Mouse (Mus musculus) hematopoietic stem cell, adult 5-6 weeks (primary cell): ENCODE measurements around the gene Olfr47. TPM values are rescaled to one million over a fixed set of nuclear protein-coding genes. Genes with fewer than 3 reads are reported as not detected.
"Not testable (repeated sequence)": the region's sequence is repeated elsewhere in the genome, so short reads cannot be mapped to it uniquely, and the experiment has no call there.

Experiments used
- ATAC-seq, 2 experiments: fragments of 125-278 bp in 1 of 2; replicated peaks in 1 of 2; 2 replicates each; pipeline ENCODE4 v1.8.0; 2016 to 2017; ENCODE audit warnings: inconsistent platforms in 2 of 2, mild to moderate bottlenecking in 2 of 2, moderate number of reproducible peaks in 2 of 2, low read depth in 1 of 2, moderate TSS enrichment in 1 of 2; ENCODE audit not compliant: low FRiP score in 2 of 2, poor library complexity in 2 of 2, severe bottlenecking in 2 of 2, insufficient read depth in 1 of 2, low TSS enrichment in 1 of 2
- total RNA-seq: library from RNA; stranded (forward); fragments of 172-1452, 232-1000 nt; gene quantifications from 2 replicates; pipeline ENCODE4 v1.2.3, GENCODE M21; 2017

Gene Olfr47
- not detected in 2 replicates for total RNA-seq

DNA sequence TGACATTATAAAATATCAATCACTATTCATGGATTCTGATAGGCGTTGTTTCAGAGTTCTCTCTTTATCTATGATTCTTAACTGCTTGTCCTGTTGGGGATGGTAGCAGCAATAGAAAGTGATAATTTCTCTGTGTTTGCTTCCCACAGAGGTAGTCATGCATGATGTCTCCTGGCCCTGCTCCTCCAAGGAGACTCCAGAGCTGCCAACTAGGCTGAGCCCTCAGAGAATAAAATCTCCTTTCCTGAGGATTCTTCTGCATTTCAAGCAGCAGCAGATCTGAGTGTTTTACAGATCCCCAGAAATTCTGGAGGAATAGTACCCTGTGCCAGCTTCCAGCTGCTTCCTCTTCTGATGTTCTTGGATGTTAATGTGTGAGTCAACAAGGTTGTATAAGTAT is at the start of gene Olfr47:
TSS of gene Olfr47 (plus strand) at position 275 of the 400 bp plus-strand sequence.
- ATAC-seq: not testable (repeated sequence)

GRCm38 (mm10) chr6:43190986-43191385 is 40.3 kb upstream of the Olfr47 start:
- ATAC-seq: no peak

DNA sequence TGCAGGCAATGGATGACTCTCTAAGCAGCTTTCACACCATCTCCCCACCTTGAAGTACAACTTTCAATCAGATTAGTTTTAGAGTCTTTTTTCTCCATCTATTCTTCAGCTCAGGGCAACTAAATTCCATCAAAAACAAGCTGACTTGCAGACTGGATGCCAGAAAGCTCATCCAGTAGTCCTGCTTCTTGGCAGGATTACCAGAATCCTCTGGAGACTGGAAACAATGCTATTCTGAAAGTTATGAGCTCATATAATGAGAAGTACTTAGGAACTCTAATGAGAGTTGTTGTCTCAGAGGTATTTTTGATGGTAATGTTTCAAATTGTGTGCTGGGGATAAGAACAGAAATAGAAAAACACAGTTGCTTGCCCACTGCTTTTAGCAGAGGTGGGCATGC is 34.5 kb upstream of the Olfr47 start, which contains the start of gene Olfr435:
TSS of gene Olfr435 (plus strand) at position 366 of the 400 bp plus-strand sequence.
- ATAC-seq: no peak

DNA sequence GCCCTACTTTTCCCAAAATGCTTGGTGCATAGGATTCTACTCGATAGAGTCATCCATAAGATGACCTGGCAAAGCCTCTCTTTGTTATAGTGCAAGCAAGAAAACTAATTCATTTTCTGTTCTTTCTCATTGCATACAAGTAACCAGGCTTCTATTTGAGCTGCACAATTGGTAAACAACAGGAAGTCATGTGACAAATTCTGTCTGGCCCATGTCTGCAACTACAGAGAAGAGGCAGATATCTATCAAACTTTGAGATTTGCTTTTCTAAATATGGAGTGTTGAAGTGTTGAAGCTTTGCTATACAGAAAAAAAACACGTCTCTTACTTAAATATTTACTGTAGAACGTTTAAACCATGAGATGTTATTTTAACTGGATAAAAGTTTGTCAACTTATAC is 33.2 kb upstream of the Olfr47 start:
- ATAC-seq: no peak

DNA sequence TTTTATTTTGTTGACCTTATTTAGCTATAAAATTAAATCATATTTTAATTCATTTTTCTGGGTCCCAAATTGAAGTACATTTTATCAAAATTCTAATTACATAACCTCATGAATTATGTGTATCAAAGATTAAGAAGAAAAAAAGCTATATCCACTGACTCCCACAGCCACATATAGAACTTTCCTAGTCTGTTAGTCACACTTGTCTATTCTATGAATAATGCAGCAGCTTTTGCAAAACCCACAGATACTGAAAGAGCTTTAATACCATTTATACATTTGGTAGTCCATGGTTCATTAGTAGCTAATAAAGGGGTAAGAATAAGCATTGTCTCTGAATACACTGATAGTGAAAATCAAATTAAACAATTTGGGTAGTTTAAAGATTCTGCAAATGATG is 28.5 kb upstream of the Olfr47 start:
- no peak for ATAC-seq

GRCm38 (mm10) chr6:43205355-43205754 is 26.0 kb upstream of the Olfr47 start:
- ATAC-seq: no peak

DNA sequence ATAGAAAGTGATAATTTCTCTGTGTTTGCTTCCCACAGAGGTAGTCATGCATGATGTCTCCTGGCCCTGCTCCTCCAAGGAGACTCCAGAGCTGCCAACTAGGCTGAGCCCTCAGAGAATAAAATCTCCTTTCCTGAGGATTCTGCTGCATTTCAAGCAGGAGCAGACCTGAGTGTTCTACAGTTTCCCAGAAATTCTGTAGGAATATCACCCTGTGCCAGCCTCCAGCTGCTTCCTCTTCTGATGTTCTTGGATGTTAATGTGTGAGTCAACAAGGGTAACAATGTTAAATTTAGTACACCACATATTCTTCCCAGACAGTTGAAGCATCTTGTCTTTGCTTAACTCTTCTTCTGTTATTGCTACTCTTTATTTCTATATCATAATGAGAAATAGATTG is 18.5 kb upstream of the Olfr47 start, which contains the start of gene Olfr434:
TSS of gene Olfr434 (plus strand) at position 149 of the 400 bp plus-strand sequence.
- ATAC-seq: not testable (repeated sequence)

DNA sequence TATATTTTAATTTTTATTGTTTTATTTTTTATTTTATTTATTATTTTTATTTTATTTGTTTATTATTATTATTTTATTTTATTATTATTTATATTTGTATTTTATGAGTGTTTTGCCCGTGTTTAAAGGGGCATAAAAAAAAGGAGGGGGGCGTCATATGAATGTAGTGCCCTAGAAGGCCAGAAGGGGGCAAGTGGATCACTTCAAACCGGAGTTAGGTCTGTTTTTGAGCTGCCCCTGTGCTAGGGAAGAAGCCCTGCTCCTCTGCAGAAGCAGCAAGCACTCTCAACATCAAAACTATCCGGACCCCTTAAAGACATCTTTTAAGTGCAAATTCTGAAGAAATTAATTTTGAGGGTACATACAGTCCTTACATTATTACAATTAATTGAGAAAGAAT is 10.7 kb downstream of the Olfr47 start:
- peak; percentile 88 to 90 for ATAC-seq

- ATAC-seq: no peak
These were observed 16.1 kb downstream of the Olfr47 start for GRCm38 (mm10) chr6:43247396-43247795.

GRCm38 (mm10) chr6:43252994-43253393 is 21.7 kb downstream of the Olfr47 start:
- ATAC-seq: peak; percentile 35 to 47; a peak in 3 of 4 replicates

GRCm38 (mm10) chr6:43254193-43254926 is 23.0 kb downstream of the Olfr47 start:
- peak; percentile 79 to 88 for ATAC-seq

DNA sequence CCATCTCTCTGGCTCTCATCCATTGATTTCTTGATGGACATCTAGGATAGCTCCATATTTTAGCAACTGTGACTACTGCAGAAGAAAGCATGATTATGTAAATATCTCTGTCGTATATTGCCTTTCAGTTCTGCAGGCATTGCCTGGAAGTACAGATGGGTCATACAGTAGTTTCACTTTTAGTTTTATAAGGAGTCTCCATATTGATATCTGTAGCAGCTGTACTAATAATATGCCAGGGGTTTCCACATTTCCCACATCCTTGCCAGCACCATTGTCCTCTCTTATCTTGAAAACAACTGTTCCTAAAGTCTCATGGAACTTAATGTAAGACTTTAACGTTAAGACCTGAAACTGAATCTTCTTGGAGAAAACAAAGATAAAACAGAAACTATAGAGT is 29.4 kb downstream of the Olfr47 start:
- ATAC-seq: peak; percentile 61 to 77

DNA sequence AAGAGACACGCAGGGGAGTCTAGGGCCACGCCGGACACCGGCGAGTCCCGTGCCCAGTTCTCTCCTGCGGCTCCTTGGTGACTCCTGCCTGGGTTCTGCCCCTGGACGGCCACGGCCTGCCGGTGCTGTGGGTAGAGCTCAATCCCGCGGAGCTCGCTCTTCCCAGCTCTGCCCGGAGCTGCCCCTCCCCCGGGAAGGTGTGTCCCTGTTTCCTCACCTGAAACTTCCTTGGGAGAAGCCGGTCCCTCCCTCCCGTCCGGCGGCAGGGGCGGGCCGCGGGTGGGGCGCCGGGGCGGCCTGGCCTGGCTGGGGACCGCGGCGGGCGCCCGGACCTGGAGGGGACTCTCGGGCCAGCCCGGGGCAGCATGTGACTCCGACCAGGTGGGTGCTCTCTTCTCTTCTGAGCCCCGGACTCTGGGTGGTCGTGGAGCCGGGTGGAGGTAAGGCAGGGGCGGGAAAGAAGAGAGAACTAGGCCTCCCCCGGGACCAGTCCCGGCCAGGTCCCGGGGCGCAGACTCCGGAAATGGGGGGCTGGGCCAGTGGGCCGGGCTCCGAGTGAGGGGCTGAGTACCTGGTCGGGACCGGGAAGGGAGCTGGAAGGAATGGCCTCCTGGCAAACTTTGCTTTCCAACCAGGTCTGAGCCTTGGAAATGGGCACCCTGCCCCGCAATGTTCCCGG is 34.2 kb downstream of the Olfr47 start, which contains the start of gene Arhgef5:
TSS of gene Arhgef5 (plus strand) at position 220 of the 679 bp plus-strand sequence.
- peak; percentile 12 to 30; a peak in 2 of 4 replicates for ATAC-seq

DNA sequence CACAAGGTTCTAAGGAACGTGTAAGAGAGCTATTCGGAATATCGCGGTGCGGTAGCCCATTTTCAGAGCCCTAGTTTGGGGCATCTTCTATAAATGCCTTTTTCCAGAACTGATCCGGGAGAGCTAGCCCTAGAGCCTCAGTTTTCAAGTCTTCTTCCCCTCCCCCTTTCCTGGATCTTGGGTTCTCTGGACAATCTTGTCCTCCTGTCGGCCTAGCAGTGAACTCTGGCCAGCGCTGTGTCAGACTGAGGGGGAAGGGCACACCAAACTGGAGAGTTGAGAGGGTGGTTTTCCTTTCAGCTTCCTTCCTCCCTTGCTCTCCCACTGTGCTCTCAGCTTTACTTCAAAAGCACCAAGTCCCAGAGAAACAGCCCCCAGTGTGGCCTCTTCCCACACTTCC is 35.0 kb downstream of the Olfr47 start:
- ATAC-seq: peak; percentile 77 to 83

DNA sequence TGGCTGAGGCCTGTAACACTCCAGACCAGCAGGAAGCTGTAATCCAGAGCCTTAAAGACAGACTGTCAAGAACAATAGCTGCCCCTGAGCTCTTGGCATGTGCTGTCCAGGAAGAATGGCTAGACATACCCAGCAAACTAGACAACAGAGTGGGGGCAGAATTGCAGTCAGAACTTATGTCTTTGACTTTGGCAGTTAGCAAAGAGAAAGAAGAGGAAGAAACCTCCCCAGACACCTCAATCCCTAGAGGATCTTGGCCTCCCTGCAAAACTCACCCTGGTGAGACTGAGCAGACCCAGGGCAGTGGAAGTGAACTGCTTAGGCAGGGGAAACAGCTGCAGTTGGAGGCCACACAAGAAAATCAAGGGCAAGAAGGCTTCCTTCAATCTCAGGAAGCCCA is 41.3 kb downstream of the Olfr47 start:
- no peak for ATAC-seq

- no peak for ATAC-seq
These were observed 42.8 kb downstream of the Olfr47 start for GRCm38 (mm10) chr6:43274123-43274522.

- ATAC-seq: peak; percentile 39 to 46; a peak in 2 of 4 replicates
These were observed 46.9 kb downstream of the Olfr47 start for GRCm38 (mm10) chr6:43278247-43278646.

GRCm38 (mm10) chr6:43280481-43280880 is 49.2 kb downstream of the Olfr47 start:
- ATAC-seq: no peak
